ENCODE assay signal across 13 mouse cellular contexts in genomic region chr7:82464364-82464763, GRCm38 (mm10).
"Had no signal": no experiment of that assay in that cellular context is flagged by ENCODE, and none has a peak within 500 bp of the region (broad histone marks: within the 10 kb centered on the region; RNA-seq: fewer than 3 reads in every experiment).

No protein-coding gene starts in this region.

- DNase-seq: kidney, adult 9 months; kidney, postnatal 14 days; kidney, postnatal 4 days; layer of hippocampus, adult 9-11 months; liver, embryonic 13.5 days; lung, adult 2 months; lung, postnatal 14 days; lung, postnatal 4 days; thymus, adult 18-20 months; thymus, postnatal 36 days had no signal

- ATAC-seq: midbrain, embryonic 15.5 days had no signal

- H3K27ac ChIP-seq: liver, embryonic 13.5 days; midbrain, embryonic 12.5 days; midbrain, embryonic 15.5 days; neural tube, embryonic 13.5 days had no signal

- H3K4me1 ChIP-seq: liver, embryonic 13.5 days; midbrain, embryonic 12.5 days; midbrain, embryonic 15.5 days; neural tube, embryonic 13.5 days had no signal

- H3K4me3 ChIP-seq: liver, embryonic 13.5 days; midbrain, embryonic 12.5 days; midbrain, embryonic 15.5 days; neural tube, embryonic 13.5 days had no signal
